Mouse (Mus musculus) stomach, postnatal 0 days (tissue): ENCODE data around the gene Aifm3. TPM values are rescaled to one million over a fixed set of nuclear protein-coding genes. Genes with fewer than 3 reads are reported as not detected.
"Not testable (repeated sequence)": the region's sequence is repeated elsewhere in the genome, so short reads cannot be mapped to it uniquely, and the experiment has no call there.

ENCODE experiments used
- ATAC-seq: fragments of 200-750 bp; cut with Nextera tagmentation; 2 replicates; pipeline ENCODE4 v1.8.0; 2017; ENCODE audit not compliant: low FRiP score, low TSS enrichment
- DNase-seq: peaks from one replicate; pipeline ENCODE4 v3.0.0-alpha.2; 2016; ENCODE audit warnings: low spot score
- H3K27ac ChIP-seq: fragments of 300-500 bp; sonication (generic); replicated peaks from 2 replicates; pipeline ENCODE4 v1.5.1; 2014; ENCODE audit warnings: mild to moderate bottlenecking, control low read depth
- H3K27me3 ChIP-seq: fragments of 300-500 bp; sonication (generic); 2 replicates; pipeline ENCODE4 v1.6.1; 2014; ENCODE audit warnings: low read length; ENCODE audit not compliant: control insufficient read depth, insufficient read depth
- H3K36me3 ChIP-seq: fragments of 300-500 bp; sonication (generic); 2 replicates; pipeline ENCODE4 v1.6.1; 2014; ENCODE audit warnings: low read length, mixed read lengths; ENCODE audit not compliant: control insufficient read depth, insufficient read depth
- H3K4me1 ChIP-seq: fragments of 300-500 bp; sonication (generic); replicated peaks from 2 replicates; pipeline ENCODE4 v1.6.1; 2014; ENCODE audit warnings: antibody characterized with exemption; ENCODE audit not compliant: control insufficient read depth, insufficient read depth
- H3K4me2 ChIP-seq: fragments of 300-500 bp; sonication (generic); replicated peaks from 2 replicates; pipeline ENCODE4 v1.6.1; 2014; ENCODE audit warnings: low read depth, mild to moderate bottlenecking, control low read depth, moderate library complexity
- H3K4me3 ChIP-seq: fragments of 300-500 bp; sonication (generic); 2 replicates; pipeline ENCODE4 v1.5.1; 2014; ENCODE audit warnings: low read depth, low read length, control low read depth
- H3K9ac ChIP-seq: fragments of 300-500 bp; sonication (generic); 2 replicates; pipeline ENCODE4 v1.6.1; 2014; ENCODE audit warnings: mild to moderate bottlenecking, low read length, control low read depth, mixed read lengths
- H3K9me3 ChIP-seq: fragments of 300-500 bp; sonication (generic); 2 replicates; pipeline ENCODE4 v1.6.1; 2016; ENCODE audit warnings: low read length; ENCODE audit not compliant: control insufficient read depth
- CTCF ChIP-seq: IDR thresholded peaks from 2 replicates; pipeline ENCODE4 v1.5.1; 2016; ENCODE audit warnings: antibody characterized with exemption, low read depth, mild to moderate bottlenecking, moderate library complexity
- EP300 ChIP-seq: optimal IDR thresholded peaks from 2 replicates; pipeline ENCODE3; 2016; ENCODE audit warnings: antibody characterized with exemption
- WGBS: fragments of 180-500 bp; shearing (Covaris S2); extraction: QIAGEN DNeasy Blood & Tissue Kit; methylation state at CpG from one replicate; pipeline ENCODE4 v1.1.7; 2014; 5-methylcytosine and 5-hydroxymethylcytosine counted together
- polyA plus RNA-seq: library from polyadenylated mRNA; unstranded; fragments of >200 nt; fragmentation: Nextera tagmentation; extraction: Ambion mirVana; gene quantifications from 2 replicates; pipeline ENCODE4 v1.2.1, GENCODE M21; 2015

The Aifm3 gene
- polyA plus RNA-seq, 1 experiment from 2014 or later, result 0.61 TPM

DNA sequence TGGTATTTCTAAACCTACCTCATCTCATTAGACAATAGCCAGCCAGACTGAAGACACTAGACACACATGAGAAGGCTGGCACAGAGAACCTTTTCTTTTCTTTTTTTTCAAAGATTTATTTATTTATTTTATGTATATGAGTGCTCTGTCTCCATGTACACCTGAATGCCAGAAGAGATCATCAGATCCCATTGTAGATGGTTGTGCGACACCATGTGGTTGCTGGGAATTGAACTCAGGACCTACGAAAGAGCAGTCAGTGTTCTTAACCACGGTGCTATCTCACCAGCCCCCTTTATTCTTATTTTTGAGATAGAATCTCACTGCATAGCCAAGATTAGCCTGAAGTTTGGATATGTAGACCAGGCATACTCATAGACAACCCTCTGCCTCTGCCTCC, 47.2 kb downstream of the Aifm3 start:
- H3K4me3 ChIP-seq, result no peak overlapping the region
- no peak overlapping the region for H3K4me2 ChIP-seq
- no peak for DNase-seq
- H3K27ac ChIP-seq, result no peak overlapping the region
- no peaks in the 10 kb centered on the region for H3K9me3 ChIP-seq
- peaks cover 3% of the 10 kb centered on the region; the same call in 1 of the 2 replicates for H3K4me1 ChIP-seq
- ATAC-seq, result no peak
- no peaks in the 10 kb centered on the region for H3K27me3 ChIP-seq
- no peaks in the 10 kb centered on the region for H3K36me3 ChIP-seq
- H3K9ac ChIP-seq, result no peak overlapping the region
- TF ChIP-seq EP300 (no peak), CTCF (no peak)
- 88% methylated on average over 3 of the region's 3 CpGs for WGBS

- Histone ChIP-seq H3K4me3 (no peak overlapping the region), H3K4me2 (no peak overlapping the region), H3K27me3 (no peaks in the 10 kb centered on the region), H3K36me3 (no peaks in the 10 kb centered on the region), H3K4me1 (no peaks in the 10 kb centered on the region), H3K27ac (no peak overlapping the region), H3K9ac (no peak overlapping the region), H3K9me3 (no peaks in the 10 kb centered on the region)
- no peak for TF ChIP-seq EP300
- TF ChIP-seq CTCF, result no peak
- DNase-seq (no peak), ATAC-seq (no peak)
- 53% methylated on average over 2 of the region's 2 CpGs for WGBS
Measured at GRCm38 (mm10) chr16:17542632-17543031, 53.2 kb downstream of the Aifm3 start.

- no peak overlapping the region for H3K4me2 ChIP-seq
- H3K27ac ChIP-seq, result no peak overlapping the region
- H3K36me3 ChIP-seq, result no peaks in the 10 kb centered on the region
- no peak overlapping the region for H3K4me3 ChIP-seq
- TF ChIP-seq EP300 (no peak), CTCF (no peak)
- H3K9ac ChIP-seq, result no peak overlapping the region
- ATAC-seq, result no peak
- H3K27me3 ChIP-seq, result no peaks in the 10 kb centered on the region
- no peak for DNase-seq
- WGBS, result 74% methylated on average over 7 of the region's 7 CpGs
- H3K9me3 ChIP-seq, result no peaks in the 10 kb centered on the region
- 0 out of 2 replicates have a peak, but pooled peaks cover 3% of the 10 kb centered on the region for H3K4me1 ChIP-seq
Measured at GRCm38 (mm10) chr16:17552837-17553236, 63.4 kb downstream of the Aifm3 start.

- DNase-seq, result peak; percentile 89
- peak; percentile 95 for ATAC-seq
- Histone ChIP-seq H3K9ac (no peak overlapping the region), H3K4me2 (peak overlapping the region; percentile 38), H3K9me3 (no peaks in the 10 kb centered on the region), H3K4me3 (peak overlapping the region; percentile 10; the same call in 1 of the 2 replicates), H3K27ac (no peak overlapping the region), H3K36me3 (no peaks in the 10 kb centered on the region), H3K4me1 (peaks cover 3% of the 10 kb centered on the region; the same call in 1 of the 2 replicates), H3K27me3 (no peaks in the 10 kb centered on the region)
- TF ChIP-seq EP300, result no peak
- TF ChIP-seq CTCF, result no peak
- WGBS, result 8% methylated on average over 18 of the region's 18 CpGs
Measured at GRCm38 (mm10) chr16:17553910-17554685, 64.7 kb downstream of the Aifm3 start.

DNA sequence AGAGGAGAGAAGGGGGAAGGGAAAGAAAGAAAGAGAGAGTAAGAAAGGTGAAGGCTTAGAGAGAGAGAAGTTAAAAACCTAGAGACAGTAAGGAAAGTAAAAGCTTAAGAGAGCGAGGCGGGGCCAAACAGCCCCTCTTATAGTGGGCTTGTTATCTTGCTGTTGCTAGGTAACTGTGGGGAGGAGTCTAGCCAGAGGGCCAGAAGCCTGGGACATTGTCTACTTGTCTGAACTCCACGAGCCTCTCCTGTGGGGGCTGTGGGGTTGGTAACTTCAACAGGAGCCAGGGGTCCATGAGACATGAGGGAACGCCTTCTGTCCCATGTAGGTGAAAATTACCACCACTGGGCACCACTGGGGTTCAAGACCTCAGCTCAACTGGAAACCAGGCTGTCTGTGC, 65.3 kb downstream of the Aifm3 start:
- not testable (repeated sequence) for H3K4me2 ChIP-seq, ATAC-seq, H3K4me1 ChIP-seq, H3K9me3 ChIP-seq, H3K9ac ChIP-seq, H3K27me3 ChIP-seq, H3K36me3 ChIP-seq, H3K27ac ChIP-seq, H3K4me3 ChIP-seq, DNase-seq
- WGBS, result 26% methylated on average over 4 of the region's 4 CpGs

DNA sequence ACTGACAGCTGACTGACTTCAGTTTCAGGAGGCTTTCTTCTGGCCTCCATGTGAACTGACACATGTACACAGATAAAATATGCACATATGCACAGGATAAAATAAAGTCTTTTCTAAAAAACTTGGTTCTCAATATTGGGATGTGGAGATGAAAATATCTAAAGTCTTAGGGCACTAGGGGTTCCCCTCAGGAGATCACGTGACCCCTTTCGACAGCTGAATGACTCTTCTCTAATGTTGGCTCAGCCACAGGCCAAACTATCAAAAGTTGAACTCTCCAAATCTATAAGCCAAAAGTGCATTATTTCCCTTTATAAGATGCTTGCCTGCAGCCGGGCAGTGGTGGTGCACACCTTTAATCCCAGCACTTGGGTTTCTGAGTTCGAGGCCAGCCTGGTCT, 66.8 kb downstream of the Aifm3 start:
- ATAC-seq (no peak), DNase-seq (no peak)
- TF ChIP-seq CTCF (no peak), EP300 (no peak)
- WGBS, result 89% methylated on average over 4 of the region's 4 CpGs
- no peak overlapping the region for H3K9ac ChIP-seq
- no peaks in the 10 kb centered on the region for H3K27me3 ChIP-seq
- H3K9me3 ChIP-seq, result no peaks in the 10 kb centered on the region
- no peak overlapping the region for H3K4me3 ChIP-seq
- no peak overlapping the region for H3K4me2 ChIP-seq
- peaks cover 3% of the 10 kb centered on the region; the same call in 1 of the 2 replicates for H3K4me1 ChIP-seq
- H3K27ac ChIP-seq, result no peak overlapping the region
- no peaks in the 10 kb centered on the region for H3K36me3 ChIP-seq
